Mouse (Mus musculus): ENCODE results near the gene Trpm3.
A peak's percentile ranks its signal among the peaks of the same experiment; 100 is the strongest.

Gene Trpm3

GRCm38 (mm10) chr19:22303952-22304655 is 165.3 kb downstream of the Trpm3 start:
- DNase-seq (ENCODE audit: low spot score in 2 of 2) = peak; percentile 72 to 74

GRCm38 (mm10) chr19:22308081-22308480 is 169.2 kb downstream of the Trpm3 start:
- DNase-seq (ENCODE audit: low spot score in 2 of 2) = no peak

GRCm38 (mm10) chr19:22317306-22317705 is 178.5 kb downstream of the Trpm3 start:
- DNase-seq (ENCODE audit: low spot score in 2 of 2) = no peak

GRCm38 (mm10) chr19:22326813-22327212 is 188.0 kb downstream of the Trpm3 start:
- no peak for DNase-seq (ENCODE audit: low spot score in 2 of 2)

- DNase-seq (ENCODE audit: low spot score in 2 of 2) = no peak
Measured at GRCm38 (mm10) chr19:22327226-22327625, 188.4 kb downstream of the Trpm3 start.

GRCm38 (mm10) chr19:22336278-22336677 is 197.4 kb downstream of the Trpm3 start:
- DNase-seq (ENCODE audit: low spot score in 2 of 2) = no peak

GRCm38 (mm10) chr19:22337468-22337867 is 198.6 kb downstream of the Trpm3 start:
- peak; percentile 8 to 11 for DNase-seq (ENCODE audit: low spot score in 2 of 2)

- DNase-seq (ENCODE audit: low spot score in 2 of 2) = no peak
Measured at GRCm38 (mm10) chr19:22338927-22339326, 200.1 kb downstream of the Trpm3 start.

GRCm38 (mm10) chr19:22354037-22354541 is 215.2 kb downstream of the Trpm3 start:
- DNase-seq (ENCODE audit: low spot score in 2 of 2) = no peak

GRCm38 (mm10) chr19:22386890-22387289 is 248.0 kb downstream of the Trpm3 start:
- no peak for DNase-seq (ENCODE audit: low spot score in 2 of 2)

- DNase-seq (ENCODE audit: low spot score in 2 of 2) = no peak
Measured at GRCm38 (mm10) chr19:22394700-22395099, 255.9 kb downstream of the Trpm3 start.

- no peak for DNase-seq (ENCODE audit: low spot score in 2 of 2)
Measured at GRCm38 (mm10) chr19:22404049-22404448, 265.2 kb downstream of the Trpm3 start.

- no peak for DNase-seq (ENCODE audit: low spot score in 2 of 2)
Measured at GRCm38 (mm10) chr19:22418239-22418638, 279.4 kb downstream of the Trpm3 start.

- DNase-seq (ENCODE audit: low spot score in 2 of 2) = no peak
Measured at GRCm38 (mm10) chr19:22437207-22437606, 298.4 kb downstream of the Trpm3 start.

- DNase-seq (ENCODE audit: low spot score in 2 of 2) = peak in 1 of 2 experiments; percentile 4
Measured at GRCm38 (mm10) chr19:22447418-22448339, 308.8 kb downstream of the Trpm3 start.

- DNase-seq (ENCODE audit: low spot score in 2 of 2) = no peak
Measured at GRCm38 (mm10) chr19:22448340-22449288, 309.8 kb downstream of the Trpm3 start.

- no peak for DNase-seq (ENCODE audit: low spot score in 2 of 2)
Measured at GRCm38 (mm10) chr19:22451290-22451689, 312.4 kb downstream of the Trpm3 start.

- no peak for DNase-seq (ENCODE audit: low spot score in 2 of 2)
Measured at GRCm38 (mm10) chr19:22456935-22457334, 318.1 kb downstream of the Trpm3 start.

- no peak for DNase-seq (ENCODE audit: low spot score in 2 of 2)
Measured at GRCm38 (mm10) chr19:22462043-22462442, 323.2 kb downstream of the Trpm3 start.

- DNase-seq (ENCODE audit: low spot score in 2 of 2) = peak; percentile 78 to 86
Measured at GRCm38 (mm10) chr19:22463506-22463905, 324.7 kb downstream of the Trpm3 start.

- DNase-seq (ENCODE audit: low spot score in 2 of 2) = no peak
Measured at GRCm38 (mm10) chr19:22469608-22470007, 330.8 kb downstream of the Trpm3 start.

Data from right cerebral cortex, postnatal 36 days (tissue).